Mouse (Mus musculus): ENCODE results near the gene Patz1. TPM values are rescaled to one million over a fixed set of nuclear protein-coding genes. Genes with fewer than 3 reads are reported as not detected.

Gene Patz1
- polyA plus RNA-seq, 1 experiment = 29.6 TPM

DNA sequence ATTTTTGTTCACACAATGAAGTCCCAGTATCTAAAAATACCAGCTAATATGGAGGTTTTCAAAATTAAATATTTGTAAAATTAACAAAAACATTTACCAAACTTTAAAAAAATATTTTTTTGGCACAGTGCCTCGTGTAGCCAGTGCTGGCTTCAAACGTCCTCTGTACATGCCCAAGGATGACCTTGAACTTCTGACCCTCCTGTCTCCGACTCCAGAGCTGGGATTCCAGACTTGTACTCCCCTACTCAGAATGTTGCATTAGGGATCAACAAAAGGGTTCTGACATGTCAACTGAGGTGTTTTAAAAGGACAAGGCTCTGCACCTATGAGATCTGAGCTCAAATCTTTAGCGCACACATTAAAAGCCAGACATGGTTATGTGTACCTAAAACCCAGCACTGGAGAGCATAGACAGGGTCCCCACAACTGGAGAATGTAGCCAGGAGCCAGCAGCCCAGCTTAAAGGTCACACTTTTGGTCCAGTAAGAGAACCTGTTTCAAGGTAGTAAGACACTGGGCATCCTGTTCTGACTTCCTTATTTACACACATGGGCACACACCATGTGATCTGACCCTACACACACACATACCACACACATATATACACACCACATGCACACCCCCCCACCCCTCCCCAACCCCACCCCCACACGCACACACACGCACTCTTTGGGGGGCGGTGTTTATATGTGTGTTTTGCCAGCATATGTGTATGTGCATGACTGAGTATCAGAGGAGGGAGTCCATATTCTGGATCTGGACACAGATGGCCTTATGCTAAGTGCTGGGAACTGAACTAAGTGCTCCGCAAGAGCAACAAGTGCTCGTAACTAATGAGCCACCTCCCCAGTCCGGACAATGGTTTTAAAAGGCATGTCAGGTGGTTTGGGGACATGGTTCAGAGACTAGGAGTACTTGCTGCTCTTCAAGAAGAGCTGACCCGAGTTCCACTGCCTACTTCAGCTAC lies 40.4 kb downstream of the Patz1 start:
- no peak for TF ChIP-seq USF1 (IDR thresholded peaks at IDR 0.05; ENCODE audit: low read depth)
- TF ChIP-seq MYOG (IDR thresholded peaks at IDR 0.05; ENCODE audit: control insufficient read depth, extremely low read depth, insufficient read length) = no peak
- TF ChIP-seq MYOD1 (IDR thresholded peaks at IDR 0.05; ENCODE audit: control insufficient read depth, insufficient read length, low read depth) = no peak
- TF ChIP-seq CEBPB (IDR thresholded peaks at IDR 0.05; ENCODE audit: low read depth) = no peak
- TF ChIP-seq FOSL1 (IDR thresholded peaks at IDR 0.05; ENCODE audit: insufficient read depth, low read length, poor library complexity, severe bottlenecking) = no peak
- no peak for TF ChIP-seq MAX (IDR thresholded peaks at IDR 0.05)
- no peak for TF ChIP-seq CTCF (IDR thresholded peaks at IDR 0.05; ENCODE audit: control insufficient read depth, insufficient read depth, insufficient read length)
- H3K36me3 ChIP-seq (ENCODE audit: control insufficient read depth, insufficient read depth) = no peaks in the 10 kb centered on the region
- H3K79me2 ChIP-seq (ENCODE audit: control insufficient read depth, insufficient read depth) = no peaks in the 10 kb centered on the region
- H3K27me3 ChIP-seq (ENCODE audit: control insufficient read depth, insufficient read depth, insufficient read length) = no peaks in the 10 kb centered on the region
- no peak overlapping the region for H3K4me3 ChIP-seq (ENCODE audit: insufficient read depth, poor library complexity, severe bottlenecking)
- H3ac ChIP-seq (ENCODE audit: control insufficient read depth, insufficient read length, low read depth) = no peak overlapping the region
- no peaks in the 10 kb centered on the region for H3K79me3 ChIP-seq (ENCODE audit: low read depth)

DNA sequence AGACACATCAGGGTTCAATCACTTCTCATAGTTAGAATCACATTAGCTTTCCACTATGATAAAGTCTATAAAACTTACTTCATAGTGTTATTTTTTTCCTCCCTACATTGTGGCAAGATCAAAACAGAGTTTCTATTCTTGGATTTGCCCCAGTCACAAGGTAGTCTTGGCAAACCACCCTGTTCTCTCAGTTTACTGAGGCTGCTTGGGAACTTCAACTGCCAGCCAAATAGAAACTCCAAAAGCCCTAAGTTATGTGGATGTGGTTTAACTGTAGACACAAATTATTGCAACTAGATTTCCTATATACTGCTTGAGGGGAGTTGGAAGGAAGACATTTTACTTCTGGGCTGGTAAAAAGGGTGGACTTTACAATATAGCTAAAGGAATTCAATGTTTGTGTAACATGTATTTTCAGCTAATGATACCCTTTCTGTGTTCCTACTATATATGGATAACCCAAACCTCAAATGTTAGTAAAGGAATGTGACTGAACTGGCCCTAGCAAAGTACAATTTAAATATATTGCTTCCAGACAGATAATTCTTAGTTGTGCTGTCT lies 41.3 kb downstream of the Patz1 start, which contains the start of gene Pik3ip1:
Pik3ip1 (plus strand) TSS at position 511 of the 561 bp plus-strand sequence.
- no peaks in the 10 kb centered on the region for H3K79me2 ChIP-seq (ENCODE audit: control insufficient read depth, insufficient read depth)
- TF ChIP-seq MYOG (IDR thresholded peaks at IDR 0.05; ENCODE audit: control insufficient read depth, extremely low read depth, insufficient read length) = no peak
- no peak for TF ChIP-seq FOSL1 (IDR thresholded peaks at IDR 0.05; ENCODE audit: insufficient read depth, low read length, poor library complexity, severe bottlenecking)
- TF ChIP-seq USF1 (IDR thresholded peaks at IDR 0.05; ENCODE audit: low read depth) = no peak
- no peak for TF ChIP-seq MAX (IDR thresholded peaks at IDR 0.05)
- TF ChIP-seq CTCF (IDR thresholded peaks at IDR 0.05; ENCODE audit: control insufficient read depth, insufficient read depth, insufficient read length) = no peak
- no peak for TF ChIP-seq MYOD1 (IDR thresholded peaks at IDR 0.05; ENCODE audit: control insufficient read depth, insufficient read length, low read depth)
- TF ChIP-seq CEBPB (IDR thresholded peaks at IDR 0.05; ENCODE audit: low read depth) = no peak
- H3K79me3 ChIP-seq (ENCODE audit: low read depth) = no peaks in the 10 kb centered on the region
- peak within 1 kb of the TSS; percentile 29 for H3ac ChIP-seq (ENCODE audit: control insufficient read depth, insufficient read length, low read depth)
- no peaks in the 10 kb centered on the region for H3K27me3 ChIP-seq (ENCODE audit: control insufficient read depth, insufficient read depth, insufficient read length)
- H3K4me3 ChIP-seq (ENCODE audit: insufficient read depth, poor library complexity, severe bottlenecking) = no peak within 1 kb of the TSS
- no peaks in the 10 kb centered on the region for H3K36me3 ChIP-seq (ENCODE audit: control insufficient read depth, insufficient read depth)

DNA sequence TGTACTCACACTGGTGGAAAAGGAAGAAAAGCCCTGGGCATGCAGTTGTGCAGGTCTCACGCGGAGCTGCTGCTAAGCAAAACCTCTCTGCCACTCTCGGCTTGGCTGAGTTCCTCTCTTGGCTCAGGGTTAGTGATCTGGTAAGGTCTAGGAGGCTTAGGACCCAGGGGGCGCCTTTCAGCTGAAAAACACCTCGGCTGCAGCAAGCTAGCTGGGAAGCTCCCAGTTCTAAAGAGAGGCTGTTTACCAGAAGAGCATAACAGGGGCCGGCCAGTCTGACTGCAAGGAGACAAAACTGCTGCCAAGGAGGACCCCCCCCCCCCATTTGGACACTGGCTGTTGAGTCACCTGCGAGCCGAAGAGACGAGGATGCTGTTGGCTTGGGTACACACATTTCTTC lies 41.9 kb downstream of the Patz1 start:
- Histone ChIP-seq H3ac (ENCODE audit: control insufficient read depth, insufficient read length, low read depth) (peak overlapping the region; percentile 29), H3K36me3 (ENCODE audit: control insufficient read depth, insufficient read depth) (no peaks in the 10 kb centered on the region), H3K27me3 (ENCODE audit: control insufficient read depth, insufficient read depth, insufficient read length) (no peaks in the 10 kb centered on the region), H3K79me3 (ENCODE audit: low read depth) (no peaks in the 10 kb centered on the region), H3K79me2 (ENCODE audit: control insufficient read depth, insufficient read depth) (no peaks in the 10 kb centered on the region), H3K4me3 (ENCODE audit: insufficient read depth, poor library complexity, severe bottlenecking) (no peak overlapping the region)
- no peak for TF ChIP-seq USF1 (IDR thresholded peaks at IDR 0.05; ENCODE audit: low read depth)
- TF ChIP-seq MYOG (IDR thresholded peaks at IDR 0.05; ENCODE audit: control insufficient read depth, extremely low read depth, insufficient read length) = no peak
- TF ChIP-seq MYOD1 (IDR thresholded peaks at IDR 0.05; ENCODE audit: control insufficient read depth, insufficient read length, low read depth) = no peak
- no peak for TF ChIP-seq CEBPB (IDR thresholded peaks at IDR 0.05; ENCODE audit: low read depth)
- no peak for TF ChIP-seq MAX (IDR thresholded peaks at IDR 0.05)
- no peak for TF ChIP-seq CTCF (IDR thresholded peaks at IDR 0.05; ENCODE audit: control insufficient read depth, insufficient read depth, insufficient read length)
- no peak for TF ChIP-seq FOSL1 (IDR thresholded peaks at IDR 0.05; ENCODE audit: insufficient read depth, low read length, poor library complexity, severe bottlenecking)

DNA sequence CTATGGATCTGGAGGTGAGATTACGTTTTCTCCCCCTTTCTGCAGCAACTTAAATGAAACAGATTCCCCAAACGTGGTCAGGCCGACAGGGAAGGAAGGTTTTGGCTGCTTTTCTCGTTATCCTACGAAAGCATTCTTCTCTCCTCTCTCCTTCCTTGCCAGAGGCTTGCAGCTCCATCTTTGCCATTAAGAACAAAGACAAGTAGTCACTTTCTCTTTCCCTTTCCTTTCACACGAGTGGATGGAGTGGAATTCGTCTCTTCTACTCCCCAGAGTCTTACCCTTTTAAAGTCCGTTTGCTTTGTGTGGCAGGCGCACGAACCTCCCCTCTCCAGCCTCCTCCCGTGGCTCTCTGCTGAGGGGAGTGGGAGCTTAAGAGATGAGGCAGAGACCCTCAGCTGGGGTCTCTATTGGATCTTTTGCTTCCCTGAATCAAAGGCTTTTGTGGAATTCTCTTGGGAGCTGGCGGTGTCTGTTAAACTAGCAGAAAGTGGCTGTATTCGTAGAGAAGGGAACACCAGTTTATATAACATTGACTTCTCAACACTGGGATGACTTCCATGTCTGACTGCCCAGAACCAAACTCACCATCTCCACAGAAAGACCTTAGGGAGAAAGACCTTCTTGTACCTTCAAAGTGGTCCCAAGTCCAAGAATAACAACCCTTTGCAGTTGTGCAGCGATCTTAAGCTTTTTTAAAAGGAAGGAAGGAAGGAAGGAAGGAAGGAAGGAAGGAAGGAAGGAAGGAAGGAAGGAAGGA lies 42.5 kb downstream of the Patz1 start:
- no peak for TF ChIP-seq MYOD1 (IDR thresholded peaks at IDR 0.05; ENCODE audit: control insufficient read depth, insufficient read length, low read depth)
- no peak for TF ChIP-seq MAX (IDR thresholded peaks at IDR 0.05)
- no peak for TF ChIP-seq CEBPB (IDR thresholded peaks at IDR 0.05; ENCODE audit: low read depth)
- no peak for TF ChIP-seq USF1 (IDR thresholded peaks at IDR 0.05; ENCODE audit: low read depth)
- TF ChIP-seq FOSL1 (IDR thresholded peaks at IDR 0.05; ENCODE audit: insufficient read depth, low read length, poor library complexity, severe bottlenecking) = no peak
- TF ChIP-seq MYOG (IDR thresholded peaks at IDR 0.05; ENCODE audit: control insufficient read depth, extremely low read depth, insufficient read length) = no peak
- TF ChIP-seq CTCF (IDR thresholded peaks at IDR 0.05; ENCODE audit: control insufficient read depth, insufficient read depth, insufficient read length) = no peak
- Histone ChIP-seq H3K79me3 (ENCODE audit: low read depth) (no peaks in the 10 kb centered on the region), H3K79me2 (ENCODE audit: control insufficient read depth, insufficient read depth) (no peaks in the 10 kb centered on the region), H3K27me3 (ENCODE audit: control insufficient read depth, insufficient read depth, insufficient read length) (no peaks in the 10 kb centered on the region), H3K36me3 (ENCODE audit: control insufficient read depth, insufficient read depth) (no peaks in the 10 kb centered on the region), H3ac (ENCODE audit: control insufficient read depth, insufficient read length, low read depth) (no peak overlapping the region), H3K4me3 (ENCODE audit: insufficient read depth, poor library complexity, severe bottlenecking) (peak overlapping the region; percentile 22)

Measured in C2C12 (cell line).